Mouse (Mus musculus): ENCODE measurements at regions not wholly inside any gene's neighbourhood (a gene's known extent, or its start where the extent isn't known, plus 50 kb on each side); places are given as distances from the start of the nearest gene placed in this dataset.
A peak's percentile ranks its signal among the peaks of the same experiment; 100 is the strongest.

GRCm38 (mm10) chr16:12359116-12359515 is 375.2 kb downstream of the Shisa9 start:
- DNase-seq (ENCODE audit: low spot score): no peak

- no peak for DNase-seq (ENCODE audit: low spot score)
Measured at GRCm38 (mm10) chr16:12389545-12389944, 405.6 kb downstream of the Shisa9 start.

- DNase-seq (ENCODE audit: low spot score): no peak
Measured at GRCm38 (mm10) chr16:12435697-12436221, 451.8 kb downstream of the Shisa9 start.

- no peak for DNase-seq (ENCODE audit: low spot score)
Measured at GRCm38 (mm10) chr16:12438622-12439021, 454.7 kb downstream of the Shisa9 start.

GRCm38 (mm10) chr16:12454791-12455190 is 470.9 kb downstream of the Shisa9 start:
- DNase-seq (ENCODE audit: low spot score): peak; percentile 7
